Mouse (Mus musculus) CH12.LX (cell line): ENCODE measurements around the gene Lsm2. TPM values are rescaled to one million over a fixed set of nuclear protein-coding genes. Genes with fewer than 3 reads are reported as not detected.

Source experiments
- DNase-seq: peaks from one replicate; pipeline ENCODE4 v3.0.0-alpha.2; 2013; ENCODE audit errors: extremely low read depth
- H3K27ac ChIP-seq: 2 replicates; pipeline ENCODE4 v1.5.1; 2012; ENCODE audit warnings: low read depth, mild to moderate bottlenecking, control low read depth, moderate library complexity; ENCODE audit not compliant: insufficient read depth
- H3K27me3 ChIP-seq: replicated peaks from 2 replicates; pipeline ENCODE3; 2012; ENCODE audit warnings: inconsistent platforms
- H3K36me3 ChIP-seq, 2 experiments: replicated peaks in 1 of 2; 2 replicates each; pipeline versions ENCODE3 to v1.6.1; 2012; ENCODE audit warnings: inconsistent platforms in 1 of 2, low read length in 1 of 2, mild to moderate bottlenecking in 1 of 2, mixed read lengths in 1 of 2, moderate library complexity in 1 of 2; ENCODE audit not compliant: control insufficient read depth in 1 of 2, insufficient read depth in 1 of 2
- H3K4me1 ChIP-seq, 2 experiments: 2 replicates each; pipeline ENCODE4 v1.6.1; 2012; ENCODE audit warnings: inconsistent platforms in 1 of 2, moderate library complexity in 1 of 2; ENCODE audit not compliant: insufficient read depth in 2 of 2, control insufficient read depth in 1 of 2
- H3K4me2 ChIP-seq: 2 replicates; pipeline ENCODE4 v1.6.1; 2012; ENCODE audit warnings: low read depth, mild to moderate bottlenecking, control low read depth; ENCODE audit not compliant: poor library complexity, insufficient read depth, severe bottlenecking
- H3K4me3 ChIP-seq, 3 experiments: fragments of 150-350 bp in 1 of 3; sonication (generic) in 1 of 3; replicated peaks in 1 of 3; 2 replicates each; pipeline versions ENCODE3 to v1.5.1; 2011 to 2012; ENCODE audit warnings: low read depth in 2 of 3, low read length in 2 of 3, mild to moderate bottlenecking in 2 of 3, moderate library complexity in 2 of 3, control low read depth in 1 of 3, improper control_type of control experiment in 1 of 3, inconsistent platforms in 1 of 3, mixed read lengths in 1 of 3; ENCODE audit not compliant: poor library complexity in 1 of 3
- H3K79me2 ChIP-seq: replicated peaks from 2 replicates; pipeline ENCODE4 v1.6.1; 2012; ENCODE audit warnings: mild to moderate bottlenecking, moderate library complexity; ENCODE audit not compliant: control insufficient read depth, poor library complexity, insufficient read depth, severe bottlenecking; ENCODE audit errors: extremely low read depth
- H3K9ac ChIP-seq: 2 replicates; pipeline ENCODE4 v1.6.1; 2012; ENCODE audit warnings: low read depth, mild to moderate bottlenecking, control low read depth, moderate library complexity; ENCODE audit not compliant: insufficient read depth
- H3K9me3 ChIP-seq: replicated peaks from 2 replicates; pipeline ENCODE3; 2012; ENCODE audit warnings: low read length, inconsistent platforms, mixed read lengths
- CHD1 ChIP-seq: IDR thresholded peaks from 2 replicates; pipeline ENCODE4 v1.6.1; 2012; ENCODE audit warnings: low read depth, low read length, improper control_type of control experiment, inconsistent platforms
- CHD2 ChIP-seq: IDR thresholded peaks from 2 replicates; pipeline ENCODE4 v1.6.1; 2011; ENCODE audit warnings: low read length, improper control_type of control experiment
- ELF1 ChIP-seq: IDR thresholded peaks from 2 replicates; pipeline ENCODE4 v1.6.1; 2014; ENCODE audit warnings: low read depth, mild to moderate bottlenecking, inconsistent platforms, low read length, improper control_type of control experiment
- EP300 ChIP-seq: IDR thresholded peaks from 2 replicates; pipeline ENCODE4 v1.6.1; 2011; ENCODE audit warnings: low read length, improper control_type of control experiment
- ETS1 ChIP-seq: conservative IDR thresholded peaks from 2 replicates; pipeline ENCODE4 v1.6.1; 2012; ENCODE audit warnings: low read depth, mild to moderate bottlenecking, inconsistent platforms, low read length, improper control_type of control experiment, moderate library complexity
- GABPA ChIP-seq: IDR thresholded peaks from 2 replicates; pipeline ENCODE4 v1.6.1; 2012; ENCODE audit warnings: low read depth, low read length, improper control_type of control experiment, inconsistent platforms; ENCODE audit not compliant: insufficient replicate concordance
- IRF4 ChIP-seq: IDR thresholded peaks from 2 replicates; pipeline ENCODE4 v1.6.1; 2014; ENCODE audit warnings: low read depth, mild to moderate bottlenecking, inconsistent platforms, low read length, improper control_type of control experiment
- JUN ChIP-seq: IDR thresholded peaks from 2 replicates; pipeline ENCODE4 v1.6.1; 2011; ENCODE audit warnings: low read depth, mild to moderate bottlenecking, low read length, improper control_type of control experiment, moderate library complexity; ENCODE audit not compliant: insufficient read depth
- JUND ChIP-seq: conservative IDR thresholded peaks from 2 replicates; pipeline ENCODE4 v1.6.1; 2011; ENCODE audit warnings: low read depth, low read length, improper control_type of control experiment
- KAT2A ChIP-seq: IDR thresholded peaks from 2 replicates; pipeline ENCODE4 v1.6.1; 2012; ENCODE audit warnings: low read length, improper control_type of control experiment, inconsistent platforms; ENCODE audit not compliant: insufficient replicate concordance
- MAFK ChIP-seq: IDR thresholded peaks from 2 replicates; pipeline ENCODE4 v1.6.1; 2011; ENCODE audit warnings: low read length, improper control_type of control experiment; ENCODE audit not compliant: insufficient replicate concordance
- MAX ChIP-seq: IDR thresholded peaks from 2 replicates; pipeline ENCODE4 v1.6.1; 2011; ENCODE audit warnings: low read length, improper control_type of control experiment
- MAZ ChIP-seq: IDR thresholded peaks from 2 replicates; pipeline ENCODE4 v1.6.1; 2012; ENCODE audit warnings: low read depth, mild to moderate bottlenecking, inconsistent platforms, low read length, improper control_type of control experiment, moderate library complexity
- MEF2A ChIP-seq: IDR thresholded peaks from 2 replicates; pipeline ENCODE4 v1.6.1; 2014; ENCODE audit warnings: low read depth, mild to moderate bottlenecking, inconsistent platforms, low read length, improper control_type of control experiment, borderline replicate concordance
- MXI1 ChIP-seq: IDR thresholded peaks from 2 replicates; pipeline ENCODE4 v1.6.1; 2011; ENCODE audit warnings: mild to moderate bottlenecking, low read depth, low read length, improper control_type of control experiment
- MYC ChIP-seq: IDR thresholded peaks from 2 replicates; pipeline ENCODE4 v1.6.1; 2011; ENCODE audit warnings: low read depth, mild to moderate bottlenecking, improper control_type of control experiment, low read length
- NELFE ChIP-seq: IDR thresholded peaks from 2 replicates; pipeline ENCODE4 v1.6.1; 2011; ENCODE audit warnings: low read depth, low read length, improper control_type of control experiment
- NRF1 ChIP-seq: IDR thresholded peaks from 2 replicates; pipeline ENCODE4 v1.6.1; 2014; ENCODE audit warnings: low read depth, mild to moderate bottlenecking, inconsistent platforms, low read length, improper control_type of control experiment, moderate library complexity
- POLR2A ChIP-seq: IDR thresholded peaks from 2 replicates; pipeline ENCODE4 v1.6.1; 2011; ENCODE audit warnings: low read depth, mild to moderate bottlenecking, improper control_type of control experiment, low read length
- POLR2AphosphoS2 ChIP-seq: IDR thresholded peaks from 2 replicates; pipeline ENCODE4 v1.6.1; 2011; ENCODE audit warnings: low read depth, low read length, improper control_type of control experiment
- RAD21 ChIP-seq: IDR thresholded peaks from 2 replicates; pipeline ENCODE4 v1.6.1; 2011; ENCODE audit warnings: low read depth, mild to moderate bottlenecking, low read length, improper control_type of control experiment, moderate library complexity
- SMC3 ChIP-seq: IDR thresholded peaks from 2 replicates; pipeline ENCODE4 v1.6.1; 2011; ENCODE audit warnings: low read depth, low read length, improper control_type of control experiment
- TBP ChIP-seq: conservative IDR thresholded peaks from 2 replicates; pipeline ENCODE4 v1.6.1; 2011; ENCODE audit warnings: low read depth, low read length, improper control_type of control experiment
- UBTF ChIP-seq: IDR thresholded peaks from 2 replicates; pipeline ENCODE4 v1.6.1; 2012; ENCODE audit warnings: low read depth, mild to moderate bottlenecking, inconsistent platforms, low read length, improper control_type of control experiment, moderate library complexity
- dilution Hi-C: fragments of 300-500 bp; cut with MboI; formaldehyde crosslinking; loops from 2 replicates; pipeline ENCODE4 v1.14.3; 2020; ENCODE audit warnings: low sequenced_read_pairs; ENCODE audit not compliant: extremely low pct_unique_long_range_greater_than_20kb, extremely low pct_ligation_motif_present
- in situ Hi-C: fragments of 300-500 bp; cut with MboI; formaldehyde crosslinking; loops from 3 replicates; pipeline ENCODE4 v1.14.3; 2019; ENCODE audit warnings: low sequenced_read_pairs, low pct_ligation_motif_present, low pct_unique_long_range_greater_than_20kb, mixed read lengths
- polyA plus RNA-seq: library from polyadenylated mRNA; unstranded; fragments of >175 nt; gene quantifications from 2 replicates; pipeline ENCODE4 v1.2.1, GENCODE M21; 2012; ENCODE audit warnings: low read depth; ENCODE audit not compliant: insufficient read length
- total RNA-seq, 2 experiments: library from RNA; depleted of rRNA; stranded (reverse); fragments of 300-350 nt in 1 of 2; fragments of >200 nt in 1 of 2; gene quantifications; 2 replicates each; pipeline ENCODE4 v1.2.3; 2012 to 2014

Lsm2 gene
- total and polyA plus RNA-seq, 3 experiments, result 104 to 345 (median 135) TPM

GRCm38 (mm10) chr17:34978239-34978638 lies 3.4 kb upstream of the Lsm2 start:
- Histone ChIP-seq H3K4me3 (no peak overlapping the region), H3K79me2 (peaks cover 15% of the 10 kb centered on the region), H3K27ac (no peak overlapping the region), H3K36me3 (peaks cover 2 to 22% of the 10 kb centered on the region in 2 experiments), H3K4me1 (peaks cover 2 to 9% of the 10 kb centered on the region in 2 experiments; a peak in 3 of 4 replicates), H3K4me2 (no peak overlapping the region), H3K27me3 (no peaks in the 10 kb centered on the region), H3K9ac (no peak overlapping the region), H3K9me3 (peaks cover 2% of the 10 kb centered on the region)
- dilution Hi-C loops (no loop called here), in situ Hi-C loops (no loop called here)
- TF ChIP-seq CHD2, result no peak
- no peak for TF ChIP-seq MYC
- no peak for TF ChIP-seq TBP
- TF ChIP-seq GABPA, result no peak
- no peak for TF ChIP-seq MXI1
- TF ChIP-seq SMC3, result no peak
- TF ChIP-seq ELF1, result no peak
- TF ChIP-seq POLR2AphosphoS2, result no peak
- TF ChIP-seq ETS1, result no peak
- no peak for TF ChIP-seq MAX
- no peak for TF ChIP-seq NRF1
- no peak for TF ChIP-seq MEF2A
- TF ChIP-seq MAFK, result no peak
- no peak for TF ChIP-seq JUND
- no peak for TF ChIP-seq KAT2A
- no peak for TF ChIP-seq POLR2A
- TF ChIP-seq EP300, result no peak
- no peak for TF ChIP-seq RAD21
- TF ChIP-seq NELFE, result no peak
- no peak for DNase-seq

- peaks cover 2% of the 10 kb centered on the region for H3K9me3 ChIP-seq
- TF ChIP-seq MAZ, result no peak
- no peak for TF ChIP-seq IRF4
- TF ChIP-seq KAT2A, result no peak
- TF ChIP-seq TBP, result no peak
- TF ChIP-seq CHD1, result no peak
- no peak for TF ChIP-seq UBTF
- TF ChIP-seq SMC3, result no peak
- TF ChIP-seq ETS1, result no peak
- TF ChIP-seq NELFE, result no peak
- TF ChIP-seq JUN, result no peak
- no peak overlapping the region for H3K4me2 ChIP-seq
- H3K4me1 ChIP-seq, result peaks cover 2 to 16% of the 10 kb centered on the region in 2 experiments; a peak in 3 of 4 replicates
- peaks cover 24% of the 10 kb centered on the region for H3K79me2 ChIP-seq
- dilution Hi-C loops (no loop called here), in situ Hi-C loops (no loop called here)
- H3K9ac ChIP-seq, result no peak overlapping the region
- H3K27me3 ChIP-seq, result no peaks in the 10 kb centered on the region
- H3K27ac ChIP-seq, result no peak overlapping the region
- H3K36me3 ChIP-seq, result peaks cover 3 to 27% of the 10 kb centered on the region in 2 experiments
- no peak for DNase-seq
- no peak overlapping the region for H3K4me3 ChIP-seq
Measured at GRCm38 (mm10) chr17:34979631-34980030, 2.0 kb upstream of the Lsm2 start.
